Mouse (Mus musculus): ENCODE results near the gene Yju2. TPM values are rescaled to one million over a fixed set of nuclear protein-coding genes. Genes with fewer than 3 reads are reported as not detected.

Gene Yju2
- polyA plus RNA-seq, 1 experiment from 2014 or later, result 18.9 TPM

GRCm38 (mm10) chr17:55956591-55956990 lies 2.3 kb upstream of the Yju2 start:
- no peaks in the 10 kb centered on the region for H3K36me3 ChIP-seq (replicated peaks; ENCODE audit: control insufficient read depth, insufficient read depth, low read depth, low read length)
- peak overlapping the region; percentile 41 for H3K4me3 ChIP-seq (ENCODE audit: low read depth, low read length)
- H3K27me3 ChIP-seq (ENCODE audit: control insufficient read depth, insufficient read depth, low read length), result peaks cover 2% of the 10 kb centered on the region; the same call in 1 of the 2 replicates
- no peaks in the 10 kb centered on the region for H3K4me1 ChIP-seq (ENCODE audit: control insufficient read depth, insufficient read depth, low read length)
- 39% methylated on average over 6 of the region's 6 CpGs for WGBS
- ATAC-seq (replicated peaks; ENCODE audit: insufficient number of reproducible peaks, low FRiP score, low TSS enrichment, low read depth) (no peak), DNase-seq (ENCODE audit: low spot score) (no peak)
- peak overlapping the region; percentile 51; the same call in 1 of the 2 replicates for H3K9ac ChIP-seq (replicated peaks; ENCODE audit: low read length)
- peak overlapping the region; percentile 80 for H3K4me2 ChIP-seq (ENCODE audit: low read depth, low read length)
- H3K27ac ChIP-seq (replicated peaks; ENCODE audit: low read depth, low read length), result no peak overlapping the region
- no peaks in the 10 kb centered on the region for H3K9me3 ChIP-seq (replicated peaks; ENCODE audit: control insufficient read depth, low read length)

- Histone ChIP-seq H3K36me3 (replicated peaks; ENCODE audit: control insufficient read depth, insufficient read depth, low read depth, low read length) (no peaks in the 10 kb centered on the region), H3K27ac (replicated peaks; ENCODE audit: low read depth, low read length) (no peak overlapping the region), H3K9ac (replicated peaks; ENCODE audit: low read length) (no peak overlapping the region), H3K27me3 (ENCODE audit: control insufficient read depth, insufficient read depth, low read length) (peaks cover 2% of the 10 kb centered on the region; the same call in 1 of the 2 replicates), H3K4me3 (ENCODE audit: low read depth, low read length) (no peak overlapping the region), H3K4me2 (ENCODE audit: low read depth, low read length) (no peak overlapping the region), H3K9me3 (replicated peaks; ENCODE audit: control insufficient read depth, low read length) (no peaks in the 10 kb centered on the region), H3K4me1 (ENCODE audit: control insufficient read depth, insufficient read depth, low read length) (no peaks in the 10 kb centered on the region)
- peak; percentile 83 for DNase-seq (ENCODE audit: low spot score)
- WGBS, result 13% methylated on average over 9 of the region's 9 CpGs
- 0 out of 2 replicates have a peak, but pooled peaks have one; percentile 36 for ATAC-seq (replicated peaks; ENCODE audit: insufficient number of reproducible peaks, low FRiP score, low TSS enrichment, low read depth)
These were observed 1.7 kb upstream of the Yju2 start for GRCm38 (mm10) chr17:55957168-55957567.

DNA sequence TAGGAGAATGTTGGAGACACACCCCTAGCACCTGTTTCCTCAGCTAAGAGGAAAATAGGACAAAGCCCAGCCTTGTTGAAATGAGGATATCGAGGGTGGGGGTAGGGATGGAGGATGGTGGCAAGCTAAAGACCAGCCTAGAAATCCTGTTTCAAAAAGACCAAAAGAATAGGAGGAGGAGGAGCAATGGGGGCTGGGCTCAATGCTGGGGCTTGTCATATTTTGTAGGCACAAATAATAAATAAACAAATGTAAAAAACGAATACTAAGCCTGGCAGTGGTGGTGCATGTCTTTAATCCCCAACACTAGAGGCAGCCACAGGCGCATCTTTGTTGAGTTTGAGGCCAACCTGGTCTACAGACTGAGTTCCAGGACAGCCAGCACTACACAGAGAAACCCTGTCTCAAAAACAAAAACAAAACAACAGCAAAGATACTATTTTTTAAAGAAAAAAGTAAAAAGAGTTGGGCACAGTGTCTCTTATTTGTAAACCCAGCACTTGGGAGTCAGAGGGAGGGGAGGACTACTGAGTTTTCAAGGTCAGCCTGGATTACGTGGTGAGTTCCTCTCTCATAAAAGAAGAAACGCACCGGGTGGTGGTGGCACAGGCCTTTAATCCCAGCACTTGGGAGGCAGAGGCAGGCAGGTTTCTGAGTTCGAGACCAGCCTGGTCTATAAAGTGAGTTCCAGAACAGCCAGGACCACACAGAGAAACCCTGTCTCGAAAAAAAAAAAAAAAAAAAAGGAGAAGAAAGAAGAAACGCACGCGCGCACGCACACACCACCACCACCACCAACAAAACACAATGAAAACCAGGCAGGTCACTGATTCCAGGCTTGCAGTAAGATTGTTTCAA lies 944 bp upstream of the Yju2 start:
- no peaks in the 10 kb centered on the region for H3K4me1 ChIP-seq (ENCODE audit: control insufficient read depth, insufficient read depth, low read length)
- H3K9ac ChIP-seq (replicated peaks; ENCODE audit: low read length), result peak overlapping the region; percentile 63
- H3K27ac ChIP-seq (replicated peaks; ENCODE audit: low read depth, low read length), result no peak overlapping the region
- no peaks in the 10 kb centered on the region for H3K36me3 ChIP-seq (replicated peaks; ENCODE audit: control insufficient read depth, insufficient read depth, low read depth, low read length)
- H3K9me3 ChIP-seq (replicated peaks; ENCODE audit: control insufficient read depth, low read length), result no peaks in the 10 kb centered on the region
- no peak for DNase-seq (ENCODE audit: low spot score)
- ATAC-seq (replicated peaks; ENCODE audit: insufficient number of reproducible peaks, low FRiP score, low TSS enrichment, low read depth), result no peak
- WGBS, result 81% methylated on average over 13 of the region's 13 CpGs
- peak overlapping the region; percentile 54 for H3K4me3 ChIP-seq (ENCODE audit: low read depth, low read length)
- peaks cover 2% of the 10 kb centered on the region; the same call in 1 of the 2 replicates for H3K27me3 ChIP-seq (ENCODE audit: control insufficient read depth, insufficient read depth, low read length)
- H3K4me2 ChIP-seq (ENCODE audit: low read depth, low read length), result peak overlapping the region; percentile 60

GRCm38 (mm10) chr17:55958584-55958886 lies 364 bp upstream of the Yju2 start:
- ATAC-seq (replicated peaks; ENCODE audit: insufficient number of reproducible peaks, low FRiP score, low TSS enrichment, low read depth) (no peak), DNase-seq (ENCODE audit: low spot score) (no peak)
- no peaks in the 10 kb centered on the region for H3K36me3 ChIP-seq (replicated peaks; ENCODE audit: control insufficient read depth, insufficient read depth, low read depth, low read length)
- peak overlapping the region; percentile 54 for H3K4me3 ChIP-seq (ENCODE audit: low read depth, low read length)
- H3K4me2 ChIP-seq (ENCODE audit: low read depth, low read length), result peak overlapping the region; percentile 60
- no peaks in the 10 kb centered on the region for H3K9me3 ChIP-seq (replicated peaks; ENCODE audit: control insufficient read depth, low read length)
- peak overlapping the region; percentile 28; the same call in 1 of the 2 replicates for H3K27ac ChIP-seq (replicated peaks; ENCODE audit: low read depth, low read length)
- peak overlapping the region; percentile 63 for H3K9ac ChIP-seq (replicated peaks; ENCODE audit: low read length)
- WGBS, result 27% methylated on average over 2 of the region's 2 CpGs
- peaks cover 2% of the 10 kb centered on the region; the same call in 1 of the 2 replicates for H3K27me3 ChIP-seq (ENCODE audit: control insufficient read depth, insufficient read depth, low read length)
- no peaks in the 10 kb centered on the region for H3K4me1 ChIP-seq (ENCODE audit: control insufficient read depth, insufficient read depth, low read length)

- no peaks in the 10 kb centered on the region for H3K4me1 ChIP-seq (ENCODE audit: control insufficient read depth, insufficient read depth, low read length)
- H3K9me3 ChIP-seq (replicated peaks; ENCODE audit: control insufficient read depth, low read length), result no peaks in the 10 kb centered on the region
- H3K4me3 ChIP-seq (ENCODE audit: low read depth, low read length), result peak overlapping the region; percentile 54
- H3K27ac ChIP-seq (replicated peaks; ENCODE audit: low read depth, low read length), result no peak overlapping the region
- H3K9ac ChIP-seq (replicated peaks; ENCODE audit: low read length), result no peak overlapping the region
- peak overlapping the region; percentile 27; the same call in 1 of the 2 replicates for H3K4me2 ChIP-seq (ENCODE audit: low read depth, low read length)
- DNase-seq (ENCODE audit: low spot score), result no peak
- WGBS, result 77% methylated on average over 10 of the region's 10 CpGs
- peaks cover 2% of the 10 kb centered on the region; the same call in 1 of the 2 replicates for H3K27me3 ChIP-seq (ENCODE audit: control insufficient read depth, insufficient read depth, low read length)
- ATAC-seq (replicated peaks; ENCODE audit: insufficient number of reproducible peaks, low FRiP score, low TSS enrichment, low read depth), result no peak
- no peaks in the 10 kb centered on the region; the same call in 1 of the 2 replicates for H3K36me3 ChIP-seq (replicated peaks; ENCODE audit: control insufficient read depth, insufficient read depth, low read depth, low read length)
These were observed 1.2 kb downstream of the Yju2 start for GRCm38 (mm10) chr17:55959946-55960740.

DNA sequence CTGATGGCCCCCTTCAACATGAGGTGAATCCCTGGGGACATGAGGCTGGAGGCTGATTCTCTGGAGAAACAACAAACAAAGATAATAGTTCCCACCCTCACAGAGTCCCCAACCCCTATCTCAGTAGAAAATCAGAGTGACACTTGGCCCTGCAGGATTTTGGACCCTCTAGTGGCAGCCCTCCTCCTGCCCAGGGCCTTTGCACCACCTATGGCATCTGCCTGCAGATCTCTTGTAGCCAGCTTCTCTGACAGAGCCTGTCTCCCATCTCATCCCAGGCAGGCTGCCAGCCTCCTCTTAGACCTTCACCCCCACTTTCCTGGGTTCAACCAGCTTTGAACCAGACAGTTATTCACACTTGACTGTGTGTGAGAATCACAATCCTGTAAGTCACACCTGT lies 1.9 kb downstream of the Yju2 start:
- Histone ChIP-seq H3K27me3 (ENCODE audit: control insufficient read depth, insufficient read depth, low read length) (0 out of 2 replicates have a peak, but pooled peaks cover 2% of the 10 kb centered on the region), H3K4me2 (ENCODE audit: low read depth, low read length) (no peak overlapping the region), H3K9me3 (replicated peaks; ENCODE audit: control insufficient read depth, low read length) (no peaks in the 10 kb centered on the region), H3K4me3 (ENCODE audit: low read depth, low read length) (no peak overlapping the region), H3K27ac (replicated peaks; ENCODE audit: low read depth, low read length) (no peak overlapping the region), H3K36me3 (replicated peaks; ENCODE audit: control insufficient read depth, insufficient read depth, low read depth, low read length) (no peaks in the 10 kb centered on the region; the same call in 1 of the 2 replicates), H3K4me1 (ENCODE audit: control insufficient read depth, insufficient read depth, low read length) (no peaks in the 10 kb centered on the region), H3K9ac (replicated peaks; ENCODE audit: low read length) (no peak overlapping the region)
- ATAC-seq (replicated peaks; ENCODE audit: insufficient number of reproducible peaks, low FRiP score, low TSS enrichment, low read depth), result no peak
- DNase-seq (ENCODE audit: low spot score), result no peak

DNA sequence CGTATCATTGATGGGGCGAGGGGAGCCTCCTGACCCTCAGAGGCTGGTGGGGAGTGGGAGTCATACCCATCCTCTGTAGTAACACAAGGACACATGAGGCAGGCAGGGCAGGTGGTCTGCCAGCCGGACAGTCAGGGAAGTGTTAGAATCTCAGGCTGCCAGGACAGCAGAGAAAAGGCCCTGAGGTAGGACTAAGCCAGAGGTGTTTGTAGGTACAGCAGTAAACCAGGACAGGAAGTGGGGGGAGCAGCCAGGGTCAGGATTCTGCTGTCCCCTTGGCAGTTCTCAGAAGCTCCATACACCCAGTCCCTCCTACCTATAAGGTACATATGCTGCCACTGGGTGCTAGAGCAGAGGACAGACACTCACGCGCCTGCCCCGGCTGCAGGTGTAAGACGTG lies 2.7 kb downstream of the Yju2 start:
- Histone ChIP-seq H3K36me3 (replicated peaks; ENCODE audit: control insufficient read depth, insufficient read depth, low read depth, low read length) (no peaks in the 10 kb centered on the region; the same call in 1 of the 2 replicates), H3K27ac (replicated peaks; ENCODE audit: low read depth, low read length) (no peak overlapping the region), H3K4me1 (ENCODE audit: control insufficient read depth, insufficient read depth, low read length) (no peaks in the 10 kb centered on the region), H3K9ac (replicated peaks; ENCODE audit: low read length) (no peak overlapping the region), H3K9me3 (replicated peaks; ENCODE audit: control insufficient read depth, low read length) (no peaks in the 10 kb centered on the region), H3K27me3 (ENCODE audit: control insufficient read depth, insufficient read depth, low read length) (0 out of 2 replicates have a peak, but pooled peaks cover under 1% of the 10 kb centered on the region), H3K4me3 (ENCODE audit: low read depth, low read length) (no peak overlapping the region), H3K4me2 (ENCODE audit: low read depth, low read length) (no peak overlapping the region)
- DNase-seq (ENCODE audit: low spot score) (no peak), ATAC-seq (replicated peaks; ENCODE audit: insufficient number of reproducible peaks, low FRiP score, low TSS enrichment, low read depth) (no peak)
- 91% methylated on average over 7 of the region's 7 CpGs for WGBS
